Mouse (Mus musculus): ENCODE measurements around the gene Tmem9.

Gene Tmem9

DNA sequence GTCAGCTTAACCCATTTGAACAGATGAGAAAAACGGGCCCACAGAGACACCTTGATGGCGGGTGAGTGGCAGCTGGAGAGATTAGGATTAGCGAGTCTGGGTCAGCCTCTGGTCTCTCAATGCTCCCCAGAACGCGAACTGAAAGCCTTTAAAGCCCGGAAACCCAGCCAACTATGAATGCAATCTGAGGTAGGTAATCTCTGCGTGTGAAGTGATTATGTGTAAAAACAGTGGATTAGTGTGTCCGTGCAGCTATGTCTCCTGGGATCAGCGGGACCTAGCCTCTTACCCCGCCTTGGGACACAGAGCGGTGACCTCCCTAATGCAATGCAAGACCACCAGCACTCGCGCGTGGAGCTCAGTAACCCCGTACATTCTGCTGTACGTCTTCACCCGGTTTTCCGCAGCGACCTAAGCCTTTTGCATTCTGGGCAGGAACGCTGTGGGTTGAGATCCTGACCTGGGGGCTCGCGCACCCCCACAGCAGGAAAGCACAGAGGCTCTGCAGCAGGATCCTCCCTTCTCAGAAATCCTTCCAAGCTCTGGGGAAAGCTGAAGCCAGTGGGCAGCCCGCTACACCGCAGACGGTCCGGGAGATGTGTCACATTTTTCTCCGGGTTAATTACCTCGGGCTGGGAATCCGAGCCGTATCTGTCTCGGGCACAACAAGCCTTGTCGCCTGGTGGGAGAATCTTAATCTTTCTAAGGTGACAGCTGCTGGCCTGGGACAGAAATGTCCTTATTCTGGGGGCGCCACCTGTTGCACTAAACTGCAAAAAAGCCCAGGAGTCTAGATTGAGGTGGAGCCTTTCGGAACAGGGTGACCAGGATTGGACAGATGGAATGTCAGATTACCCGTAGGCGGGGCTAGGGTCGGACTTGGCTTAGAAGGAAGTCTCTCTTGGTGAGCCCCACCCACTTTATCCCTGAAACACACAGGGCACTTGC lies at the start of gene Tmem9:
Gene Tmem9 (plus strand): TSS at position 940 of the 948 bp plus-strand sequence.
- in situ Hi-C loops (cut with MseI, MboI), result no loop called here

GRCm38 (mm10) chr1:135958483-135958882 lies 49.5 kb upstream of the Tmem9 start:
- in situ Hi-C loops (cut with MseI, MboI), result no loop called here

DNA sequence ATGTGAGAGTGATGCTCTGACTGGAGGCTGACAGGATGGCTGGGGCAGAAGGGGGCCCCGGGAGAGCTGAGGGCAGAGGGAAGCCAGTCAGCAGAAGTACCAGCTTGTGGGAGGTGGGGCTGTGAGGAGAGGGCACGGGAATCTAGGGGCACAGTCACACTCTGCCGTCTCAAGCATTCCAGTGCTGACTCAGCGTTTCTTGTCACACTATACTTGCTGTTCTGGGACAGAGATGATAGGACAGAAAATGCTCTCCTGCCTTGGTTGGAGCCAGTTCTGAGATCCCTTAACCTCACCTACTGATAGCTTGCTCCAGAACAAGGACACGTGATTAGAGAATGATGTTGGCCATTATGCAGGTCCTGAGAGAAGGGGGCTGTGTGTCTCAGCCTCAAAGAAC lies 44.8 kb upstream of the Tmem9 start:
- in situ Hi-C loops (cut with MseI, MboI), result no loop called here

DNA sequence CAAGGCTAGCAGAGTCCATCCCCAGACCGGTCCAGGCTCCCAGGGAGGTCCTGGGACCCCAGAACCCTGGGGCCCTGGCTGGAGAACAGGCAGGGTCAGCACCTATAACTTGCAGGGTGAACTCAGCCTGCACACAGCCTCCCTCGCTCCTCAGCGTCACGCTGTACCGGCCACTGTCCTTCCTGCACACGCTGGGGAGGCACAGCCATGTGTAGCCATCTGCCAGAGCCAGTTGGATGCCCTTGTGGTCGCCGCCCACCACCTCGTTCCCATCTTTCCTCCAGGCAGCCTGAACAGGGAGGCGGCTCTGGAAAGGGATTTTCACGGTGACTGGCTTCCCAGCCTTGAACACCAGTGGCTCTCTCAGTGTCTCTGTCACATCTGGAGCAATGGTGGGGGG lies 43.4 kb upstream of the Tmem9 start:
- in situ Hi-C loops (cut with MseI, MboI), result no loop called here

DNA sequence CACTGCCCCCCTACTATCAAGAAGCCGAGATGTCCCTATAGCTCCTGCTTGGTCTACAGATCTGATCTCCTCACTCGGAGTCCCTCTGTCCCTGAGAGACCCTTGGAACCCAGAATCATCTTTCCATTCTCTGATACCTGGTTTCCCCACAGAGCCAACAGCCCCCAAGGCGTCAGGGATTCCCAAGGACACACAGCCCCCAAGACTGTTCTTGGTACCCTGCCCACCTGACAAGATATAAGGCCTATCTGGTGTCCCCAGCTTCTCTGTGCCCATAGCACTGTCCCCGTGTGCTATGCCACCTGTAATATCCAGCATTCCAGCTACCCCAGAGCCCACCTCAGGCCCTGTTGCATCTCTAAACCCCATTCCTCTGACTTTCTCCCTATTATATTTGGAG lies 40.2 kb upstream of the Tmem9 start:
- in situ Hi-C loops (cut with MseI, MboI), result no loop called here

DNA sequence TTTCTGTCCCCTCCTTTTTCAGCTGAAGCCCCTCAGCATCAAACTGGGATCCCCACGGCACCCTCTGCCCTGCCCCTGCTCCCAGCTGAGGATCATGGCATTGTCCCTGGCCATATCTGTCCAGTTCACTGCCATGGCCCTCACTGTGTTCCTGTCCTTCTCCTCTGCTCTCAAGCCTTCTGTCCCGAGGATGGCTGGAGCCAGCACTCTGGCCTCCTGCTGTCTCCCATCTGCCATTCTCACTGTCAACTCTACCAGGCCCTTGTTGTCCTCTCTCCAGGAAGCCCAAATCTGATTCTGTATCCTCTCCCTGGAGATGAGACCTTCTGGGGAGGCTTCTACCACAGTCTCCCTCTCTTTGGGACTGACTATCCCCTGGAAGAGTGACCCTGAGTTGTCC lies 37.5 kb upstream of the Tmem9 start:
- in situ Hi-C loops (cut with MseI, MboI), result no loop called here

DNA sequence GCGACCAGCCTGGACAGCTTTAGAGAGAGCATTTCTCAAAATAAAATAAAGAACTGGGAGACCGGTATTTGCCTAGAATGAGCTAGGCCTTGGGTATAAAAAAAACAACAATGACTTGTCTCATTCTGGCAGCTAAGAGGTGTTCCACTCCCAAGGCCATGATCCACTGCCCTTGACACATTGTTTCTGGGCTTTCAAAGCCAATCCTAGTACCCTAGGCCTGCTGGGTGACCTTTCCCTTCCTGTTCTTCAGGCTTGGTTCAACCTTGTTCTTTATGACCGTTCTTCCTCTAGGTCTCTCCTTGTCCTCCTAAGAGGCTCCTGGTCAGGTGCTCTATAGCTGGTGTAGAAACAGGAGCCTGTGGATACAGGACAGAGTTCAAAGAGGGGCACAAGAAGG lies 35.4 kb upstream of the Tmem9 start:
- in situ Hi-C loops (cut with MseI, MboI), result no loop called here

DNA sequence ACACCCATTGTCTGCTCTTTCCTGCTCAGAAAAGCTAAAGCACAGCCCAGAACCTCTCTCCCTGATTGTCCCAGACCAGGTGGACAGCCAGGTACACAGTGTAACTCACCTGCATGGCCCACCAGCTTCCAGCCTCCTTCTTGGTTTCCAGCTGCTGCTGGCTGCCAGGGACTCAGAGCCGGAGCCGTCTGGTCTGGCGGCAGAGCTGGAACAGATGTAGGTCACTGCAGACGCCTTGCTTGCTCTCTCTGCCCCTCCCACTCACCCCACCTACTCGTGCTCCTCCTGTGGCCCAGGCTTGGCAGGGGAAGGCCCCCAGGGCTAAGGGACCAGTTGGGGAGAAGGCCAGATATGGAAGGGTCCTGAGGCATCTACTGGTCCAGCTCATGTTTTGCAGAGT lies 23.8 kb upstream of the Tmem9 start:
- in situ Hi-C loops (cut with MseI, MboI), result no loop called here

- in situ Hi-C loops (cut with MseI, MboI), result no loop called here
Measured at GRCm38 (mm10) chr1:135989876-135990275, 18.1 kb upstream of the Tmem9 start.

DNA sequence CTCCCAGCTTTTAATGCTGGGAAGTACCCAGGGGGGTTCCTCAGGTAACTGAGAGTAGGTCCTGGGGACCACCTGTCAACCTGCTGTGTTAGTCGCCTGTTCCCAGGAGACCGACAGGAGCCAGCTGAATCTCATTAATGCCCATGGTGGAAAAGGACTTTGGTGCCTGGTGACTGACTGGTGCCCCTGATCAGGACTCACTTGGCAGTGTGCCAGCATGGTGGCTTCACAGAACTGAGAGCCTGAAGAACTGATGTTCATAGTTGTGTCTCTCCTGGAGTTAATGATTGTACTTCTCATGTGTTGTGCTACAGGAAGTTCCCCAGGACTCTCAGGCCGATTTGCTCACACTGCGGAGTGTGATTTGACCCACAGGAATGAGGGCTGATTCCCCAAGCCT lies 14.5 kb upstream of the Tmem9 start:
- in situ Hi-C loops (cut with MseI, MboI), result no loop called here

DNA sequence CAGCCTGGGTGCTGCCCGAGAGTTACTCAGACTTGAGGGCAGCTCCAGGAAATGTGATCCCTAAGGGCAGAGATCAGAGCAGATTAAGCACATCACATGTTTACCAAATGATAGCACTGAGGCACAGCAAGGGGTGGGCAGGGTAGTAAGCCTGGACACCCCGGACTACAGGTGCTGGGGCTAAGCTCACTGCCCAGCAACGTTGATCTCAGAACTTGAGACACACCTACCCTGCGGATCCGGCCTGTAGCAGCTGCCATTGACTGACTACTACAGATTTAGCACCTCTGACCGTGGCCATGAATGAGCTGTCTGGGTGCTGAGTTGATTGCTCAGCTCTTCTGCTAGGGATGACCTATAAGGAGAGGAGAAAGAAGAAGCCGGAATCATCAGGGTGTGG lies 10.4 kb upstream of the Tmem9 start:
- in situ Hi-C loops (cut with MseI, MboI), result no loop called here

DNA sequence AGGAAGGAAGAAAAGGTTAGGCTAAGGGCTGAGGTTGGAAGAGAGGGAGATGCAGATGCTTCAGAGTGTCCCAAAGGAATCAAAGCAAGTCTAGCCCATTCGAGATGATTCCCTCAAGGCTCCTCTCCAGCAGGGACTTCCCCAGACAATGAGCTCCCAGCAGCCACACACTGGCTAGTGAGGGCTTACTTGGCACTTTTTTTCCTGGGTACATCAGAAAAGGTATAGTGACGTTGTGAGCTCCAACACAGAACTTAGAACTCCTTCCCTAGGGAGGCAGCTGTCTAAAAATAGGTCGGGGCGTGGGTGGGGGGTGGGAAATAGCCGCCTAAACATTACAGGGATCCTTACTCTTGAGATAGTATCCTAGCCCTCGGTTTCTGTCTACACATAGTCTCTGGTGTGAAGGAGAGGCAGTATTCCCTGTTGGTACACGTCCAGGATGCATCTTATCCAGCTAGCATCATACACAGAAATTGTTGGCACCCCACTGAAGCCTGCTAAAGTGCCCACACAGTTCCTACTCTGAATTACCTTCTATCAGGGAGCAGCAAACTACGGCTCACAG lies 8.1 kb upstream of the Tmem9 start:
- in situ Hi-C loops (cut with MseI, MboI), result no loop called here

- in situ Hi-C loops (cut with MseI, MboI), result no loop called here
Measured at GRCm38 (mm10) chr1:136001438-136001837, 6.5 kb upstream of the Tmem9 start.

GRCm38 (mm10) chr1:136006292-136006748 lies 1.6 kb upstream of the Tmem9 start, which contains the start of gene Igfn1:
Gene Igfn1, minus strand, starts transcription at chr1:136006342.
- in situ Hi-C loops (cut with MseI, MboI), result no loop called here

DNA sequence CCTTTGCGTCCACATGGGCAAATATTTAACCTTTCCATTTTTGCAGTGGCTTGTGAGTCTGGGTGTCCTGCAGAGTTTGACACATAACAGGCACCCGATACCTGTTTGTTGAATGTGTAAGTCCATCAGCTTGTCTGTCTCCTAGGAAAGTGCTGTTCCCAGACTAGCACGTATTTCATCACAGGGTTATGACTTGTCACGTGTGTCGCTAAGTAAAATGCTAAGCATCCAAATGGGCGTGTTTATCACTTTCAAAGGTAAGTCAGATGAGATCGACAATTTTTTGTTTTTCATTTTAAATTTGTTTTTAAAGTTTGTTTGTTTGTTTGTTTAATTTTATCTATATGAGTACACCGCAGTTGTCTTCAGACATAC lies 196 bp downstream of the Tmem9 start:
- in situ Hi-C loops (cut with MseI, MboI), result no loop called here

- in situ Hi-C loops (cut with MseI, MboI), result no loop called here
Measured at GRCm38 (mm10) chr1:136010247-136010646, 2.3 kb downstream of the Tmem9 start.

- in situ Hi-C loops (cut with MseI, MboI), result no loop called here
Measured at GRCm38 (mm10) chr1:136013513-136013912, 5.6 kb downstream of the Tmem9 start.

DNA sequence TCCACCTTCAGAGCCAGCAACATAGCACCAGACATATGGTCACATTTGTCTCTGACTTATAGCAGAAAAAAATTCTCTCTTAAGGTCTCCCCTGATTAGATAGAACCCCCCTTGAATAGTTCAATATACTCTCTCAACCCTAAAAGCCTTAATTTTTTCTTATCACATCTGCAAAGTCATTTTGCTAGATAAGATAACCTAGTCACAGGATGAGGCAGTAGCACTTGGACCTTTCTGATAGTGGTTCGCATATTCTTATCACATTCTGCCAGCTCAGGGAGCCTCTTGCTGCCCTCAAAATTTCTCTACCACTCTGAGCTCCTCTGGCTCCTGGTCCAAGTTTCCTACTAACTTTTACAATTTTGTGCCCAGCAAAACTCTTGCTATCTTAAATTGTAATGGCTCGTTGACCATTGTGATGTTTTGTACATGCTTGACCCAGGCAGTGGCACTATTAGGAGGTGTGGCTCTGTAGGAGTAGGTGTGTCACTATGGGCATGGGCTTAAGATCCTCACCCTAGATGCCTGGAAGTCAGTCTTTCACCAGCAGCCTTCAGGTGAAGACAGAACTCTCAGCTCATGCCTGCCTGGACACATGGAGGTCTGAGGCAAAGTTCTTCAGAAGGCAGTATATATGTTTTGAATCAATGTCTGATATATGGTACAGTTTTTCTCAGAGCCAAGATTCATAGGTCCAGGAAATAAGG lies 7.0 kb downstream of the Tmem9 start:
- in situ Hi-C loops (cut with MseI, MboI), result no loop called here

DNA sequence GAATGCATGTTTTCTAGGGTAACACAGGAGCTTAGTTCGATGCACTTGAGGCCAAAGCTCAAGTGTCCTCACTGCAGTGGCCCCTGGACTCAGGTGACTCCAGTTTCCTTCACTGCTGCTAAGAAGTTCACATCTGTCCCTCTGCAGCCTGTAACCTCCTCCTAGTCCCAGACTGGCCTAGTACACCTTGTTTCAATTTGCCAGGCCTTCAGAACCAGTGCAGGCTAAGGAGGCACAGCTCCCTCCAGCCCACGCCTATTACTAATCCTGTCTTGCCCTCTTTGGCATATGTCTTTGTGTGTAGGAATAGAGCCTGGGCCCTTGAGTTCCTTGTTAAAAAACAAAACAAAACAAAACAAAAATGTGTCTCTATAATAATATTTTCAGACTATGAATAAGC lies 9.4 kb downstream of the Tmem9 start:
- in situ Hi-C loops (cut with MseI, MboI), result no loop called here

- in situ Hi-C loops (cut with MseI, MboI), result no loop called here
Measured at GRCm38 (mm10) chr1:136017907-136018313, 10.0 kb downstream of the Tmem9 start.

- in situ Hi-C loops (cut with MseI, MboI), result no loop called here
Measured at GRCm38 (mm10) chr1:136018390-136019189, 10.6 kb downstream of the Tmem9 start.

DNA sequence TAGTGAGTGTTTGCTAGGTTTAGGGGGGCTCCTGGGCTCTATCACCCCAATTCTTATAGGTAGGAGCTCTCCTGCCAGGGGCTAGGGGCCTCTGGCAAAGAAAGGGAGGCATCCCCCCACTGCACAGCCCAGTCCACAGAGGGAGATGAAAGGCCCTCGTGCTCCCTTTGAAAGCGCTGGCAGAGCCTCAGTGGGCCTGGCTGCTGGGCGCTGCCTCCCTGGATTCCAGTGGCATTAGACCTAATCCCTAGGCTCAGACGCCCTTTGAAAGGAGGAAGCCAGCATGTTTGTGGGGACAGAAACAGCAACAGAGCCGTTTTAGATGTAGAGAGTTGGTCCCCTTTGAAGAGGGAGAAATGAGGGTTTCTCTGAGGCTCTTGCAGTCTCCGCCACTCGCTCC lies 22.3 kb downstream of the Tmem9 start:
- in situ Hi-C loops (cut with MseI, MboI), result no loop called here

All from mouse trophoblast stem cell (cell line).